Mouse (Mus musculus) heart, adult 18-20 months (tissue): ENCODE measurements around the gene Gm21294. TPM values are rescaled to one million over a fixed set of nuclear protein-coding genes. Genes with fewer than 3 reads are reported as not detected.
"Not testable (repeated sequence)": the region's sequence is repeated elsewhere in the genome, so short reads cannot be mapped to it uniquely, and the experiment has no call there.

Experiments
- DNase-seq, 2 experiments: peaks; one replicate each; pipeline ENCODE4 v3.0.0; 2021 to 2022; ENCODE audit warnings: mixed read lengths in 1 of 2
- long read RNA-seq, 2 experiments: library from polyadenylated mRNA; stranded (forward); transcript quantifications; one replicate each; pipeline ENCODE4 v2.0.0; 2021
- total RNA-seq, 2 experiments: library from RNA; stranded (reverse); gene quantifications; 2 replicates each; pipeline ENCODE4 v1.2.3; 2021

Gene Gm21294
- not detected for total RNA-seq
- long read RNA-seq, experiment 1 = 0 reads
- long read RNA-seq, experiment 2 = 0 reads

- not testable (repeated sequence) for DNase-seq
Observed at GRCm38 (mm10) chrY:89052506-89052905, at the start of gene Gm21294. TSS of gene Gm21294 (plus strand) at chrY:89052806.

GRCm38 (mm10) chrY:89126246-89126645 is 73.6 kb downstream of the Gm21294 start:
- DNase-seq = peak; percentile 0 to 1
